Mouse (Mus musculus): ENCODE data around the gene Med17.

Med17 gene

GRCm38 (mm10) chr9:15287846-15288245 is 8.1 kb upstream of the Med17 start:
- no peak for DNase-seq

- DNase-seq: peak in 1 of 2 experiments; percentile 13
Observed at GRCm38 (mm10) chr9:15285443-15285842, 5.7 kb upstream of the Med17 start.

- DNase-seq: no peak
Observed at GRCm38 (mm10) chr9:15280491-15280879, 754 bp upstream of the Med17 start.

- DNase-seq: no peak
Observed at GRCm38 (mm10) chr9:15279139-15279648, 537 bp downstream of the Med17 start.

- no peak for DNase-seq
Observed at GRCm38 (mm10) chr9:15278343-15278742, 1.4 kb downstream of the Med17 start.

- no peak for DNase-seq
Observed at GRCm38 (mm10) chr9:15276855-15277254, 2.9 kb downstream of the Med17 start.

GRCm38 (mm10) chr9:15273981-15274380 is 5.8 kb downstream of the Med17 start:
- no peak for DNase-seq

- no peak for DNase-seq
Observed at GRCm38 (mm10) chr9:15263487-15263886, 16.2 kb downstream of the Med17 start.

- DNase-seq: no peak
Observed at GRCm38 (mm10) chr9:15261980-15262379, 17.8 kb downstream of the Med17 start.

- DNase-seq: no peak
Observed at GRCm38 (mm10) chr9:15256214-15256613, 23.5 kb downstream of the Med17 start.

GRCm38 (mm10) chr9:15254501-15254900 is 25.2 kb downstream of the Med17 start:
- no peak for DNase-seq

- DNase-seq: no peak
Observed at GRCm38 (mm10) chr9:15252196-15252595, 27.5 kb downstream of the Med17 start.

- DNase-seq: no peak
Observed at GRCm38 (mm10) chr9:15250376-15250775, 29.4 kb downstream of the Med17 start.

GRCm38 (mm10) chr9:15245319-15246075 is 34.2 kb downstream of the Med17 start:
- DNase-seq: no peak

GRCm38 (mm10) chr9:15242130-15242529 is 37.6 kb downstream of the Med17 start:
- no peak for DNase-seq

- peak; percentile 22 to 44 for DNase-seq
Observed at GRCm38 (mm10) chr9:15241596-15241939, 38.2 kb downstream of the Med17 start.

GRCm38 (mm10) chr9:15240863-15241595 is 38.7 kb downstream of the Med17 start:
- no peak for DNase-seq

GRCm38 (mm10) chr9:15240006-15240405 is 39.7 kb downstream of the Med17 start:
- no peak for DNase-seq

GRCm38 (mm10) chr9:15239042-15239925 is 40.4 kb downstream of the Med17 start, which contains the start of gene Vstm5:
Gene Vstm5 (plus strand): TSS chr9:15239045.
- DNase-seq: no peak

- DNase-seq: no peak
Observed at GRCm38 (mm10) chr9:15238297-15238990, 41.3 kb downstream of the Med17 start.

GRCm38 (mm10) chr9:15237516-15238296 is 42.0 kb downstream of the Med17 start:
- DNase-seq: no peak

- DNase-seq: no peak
Observed at GRCm38 (mm10) chr9:15235986-15236385, 43.7 kb downstream of the Med17 start.
